Mouse (Mus musculus) erythroblast, adult 5-6 weeks (primary cell): ENCODE results near the gene Phospho1. TPM values are rescaled to one million over a fixed set of nuclear protein-coding genes. Genes with fewer than 3 reads are reported as not detected.
A peak's percentile ranks its signal among the peaks of the same experiment; 100 is the strongest.
"Not testable (repeated sequence)": the region's sequence is repeated elsewhere in the genome, so short reads cannot be mapped to it uniquely, and the experiment has no call there.

Source experiments
- ATAC-seq: replicated peaks from 2 replicates; pipeline ENCODE4 v1.8.0; 2016; ENCODE audit warnings: moderate number of reproducible peaks, mild to moderate bottlenecking, moderate TSS enrichment, inconsistent platforms; ENCODE audit not compliant: poor library complexity, low FRiP score, severe bottlenecking
- total RNA-seq, 2 experiments: library from RNA; stranded (forward) in 1 of 2; stranded (reverse) in 1 of 2; fragments of 150-400 nt in 1 of 2; fragments of 200-764, 138-1000 nt in 1 of 2; gene quantifications; 2 replicates each; pipeline versions ENCODE4 v1.2.3 to v1.2.4; 2015 to 2017; ENCODE audit warnings: low replicate concordance in 2 of 2

Gene Phospho1
- total RNA-seq, 2 experiments from 2014 or later = 57.9 to 86.1 TPM

DNA sequence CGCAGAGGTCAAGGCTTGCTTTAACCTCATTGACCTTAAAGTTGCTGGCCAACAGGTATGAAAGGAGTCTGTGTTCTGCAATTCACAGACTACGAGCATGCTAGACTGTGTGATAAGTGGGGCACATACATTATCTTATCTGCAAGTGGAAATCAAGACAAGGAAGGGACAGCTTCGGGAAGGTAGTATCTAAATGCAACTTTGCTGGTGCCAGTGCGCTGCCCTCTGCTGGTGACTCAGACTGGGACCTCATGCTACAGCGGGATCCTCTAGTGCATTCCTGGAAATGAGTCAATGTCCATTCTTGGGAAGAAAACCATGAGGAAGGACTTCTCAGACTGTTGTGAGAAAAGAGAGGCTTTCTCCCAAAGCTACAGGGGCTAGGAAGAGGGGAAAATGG is 29.4 kb downstream of the Phospho1 start:
- ATAC-seq = no peak

DNA sequence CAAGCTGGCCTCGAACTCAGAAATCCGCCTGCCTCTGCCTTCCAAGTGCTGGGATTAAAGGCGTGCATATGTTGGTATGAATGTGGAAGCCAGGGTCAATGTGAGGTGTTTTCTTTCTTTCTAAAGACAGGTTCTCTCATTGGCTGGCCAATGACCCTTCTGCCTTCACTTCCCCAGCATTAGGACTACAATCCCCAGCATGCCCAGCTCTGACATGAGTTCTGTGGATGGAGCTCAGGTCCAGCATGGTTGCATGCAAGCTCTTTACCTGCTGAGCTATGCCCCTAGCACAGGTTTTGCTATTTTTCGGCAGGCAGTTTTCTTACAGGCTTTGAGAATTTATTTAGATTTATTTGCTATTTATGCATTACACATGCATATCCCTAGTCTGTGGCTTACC is 33.0 kb downstream of the Phospho1 start:
- no peak for ATAC-seq

DNA sequence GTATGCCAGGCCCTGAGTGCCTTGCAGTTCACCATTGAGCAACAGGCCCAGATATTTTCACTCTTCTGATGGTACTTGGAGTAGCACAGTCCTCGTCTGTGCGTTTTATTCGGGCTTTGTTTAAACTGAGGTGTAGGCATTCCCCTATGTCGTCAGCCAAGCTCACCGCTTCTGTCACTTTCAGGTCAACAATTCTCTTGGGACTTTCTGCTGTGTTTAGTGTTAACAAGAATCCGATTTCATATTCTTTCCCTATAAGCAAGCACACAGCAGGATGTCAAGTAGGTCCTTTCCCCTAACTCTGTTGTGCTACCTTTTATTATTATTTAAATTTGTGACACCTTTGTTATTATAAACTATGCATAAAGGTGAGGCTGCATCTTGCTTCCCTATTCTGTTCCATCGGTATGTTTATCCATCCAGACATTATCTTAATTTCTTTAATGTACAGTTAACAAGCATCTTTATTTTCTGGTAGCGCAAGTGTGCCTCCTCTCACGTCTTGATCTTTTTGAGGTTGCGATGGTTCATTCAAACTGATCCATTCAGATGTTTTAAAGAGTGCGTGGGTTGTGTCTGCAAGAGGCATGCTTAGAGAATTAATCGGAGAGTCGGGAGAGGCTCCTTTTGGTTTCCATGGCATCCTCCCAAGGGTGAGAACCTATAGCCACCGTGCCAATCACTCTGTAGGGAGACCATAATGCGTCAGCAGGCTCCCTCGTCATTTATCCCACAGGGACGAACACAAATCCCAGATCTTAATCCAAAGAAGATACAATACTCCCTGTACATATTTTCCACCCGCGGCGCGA is 33.6 kb downstream of the Phospho1 start:
- ATAC-seq = peak; percentile 22

DNA sequence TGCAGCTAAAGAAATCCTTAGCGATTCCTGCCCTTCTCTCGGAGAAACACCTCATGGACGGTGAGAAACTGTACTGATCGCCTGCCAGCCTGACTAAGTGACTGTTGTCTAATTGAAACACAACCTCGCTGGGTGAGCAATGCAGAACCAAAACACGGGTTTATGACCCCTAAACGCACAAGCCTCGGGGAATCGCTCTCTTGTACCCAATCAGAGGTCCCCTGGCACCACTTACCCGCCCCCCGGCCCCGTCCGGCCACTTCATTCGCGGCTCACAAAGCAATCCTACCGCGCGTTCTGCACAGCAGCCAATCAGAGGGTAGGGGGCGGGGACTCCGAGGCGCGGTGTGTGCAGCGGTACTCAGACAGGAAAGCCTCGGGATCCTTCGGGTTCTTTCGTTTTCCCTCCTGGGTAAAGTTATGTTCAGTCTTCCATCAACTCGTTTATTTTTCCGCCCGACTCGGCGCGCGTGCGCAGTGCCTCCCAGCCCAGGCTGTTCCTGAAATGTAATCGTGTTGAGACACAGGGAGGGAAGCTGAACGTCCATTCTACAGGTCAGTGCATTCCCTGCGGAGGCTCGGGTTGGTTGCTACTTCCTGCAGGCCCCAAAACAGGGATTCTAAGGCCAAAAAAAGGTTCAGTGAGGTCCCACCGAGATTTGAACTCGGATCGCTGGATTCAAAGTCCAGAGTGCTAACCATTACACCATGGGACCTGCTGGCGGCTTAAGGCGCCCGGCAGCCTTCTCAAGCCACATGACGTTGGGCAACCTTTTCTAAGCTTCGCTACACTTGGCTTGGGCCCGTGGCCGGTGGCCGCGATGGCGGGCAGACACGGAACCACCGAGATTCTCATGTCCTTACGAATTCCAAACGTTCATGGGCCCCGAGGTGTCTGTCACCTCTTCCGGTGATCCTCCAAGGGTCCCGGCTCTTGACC is 34.5 kb downstream of the Phospho1 start:
- peak; percentile 89 for ATAC-seq

DNA sequence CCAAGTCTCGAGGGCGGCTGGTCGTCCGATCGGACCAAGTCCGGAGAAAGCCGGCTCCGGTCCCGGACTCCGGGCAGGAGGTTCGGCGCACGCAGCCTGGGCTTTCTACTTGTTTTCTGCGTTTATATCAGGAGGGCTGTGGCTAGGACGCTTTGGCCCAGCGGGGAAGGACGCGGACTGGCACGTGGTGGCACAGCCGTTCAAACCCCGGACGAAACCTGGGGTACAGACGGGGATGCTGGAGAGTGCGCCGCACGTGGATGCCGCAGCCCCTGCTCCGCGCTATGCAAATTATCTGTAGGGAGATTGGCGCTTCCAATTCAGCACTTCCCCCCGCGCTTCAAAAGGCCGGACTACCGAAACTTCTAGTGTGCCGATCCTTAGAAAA is 35.2 kb downstream of the Phospho1 start:
- ATAC-seq = peak; percentile 50

DNA sequence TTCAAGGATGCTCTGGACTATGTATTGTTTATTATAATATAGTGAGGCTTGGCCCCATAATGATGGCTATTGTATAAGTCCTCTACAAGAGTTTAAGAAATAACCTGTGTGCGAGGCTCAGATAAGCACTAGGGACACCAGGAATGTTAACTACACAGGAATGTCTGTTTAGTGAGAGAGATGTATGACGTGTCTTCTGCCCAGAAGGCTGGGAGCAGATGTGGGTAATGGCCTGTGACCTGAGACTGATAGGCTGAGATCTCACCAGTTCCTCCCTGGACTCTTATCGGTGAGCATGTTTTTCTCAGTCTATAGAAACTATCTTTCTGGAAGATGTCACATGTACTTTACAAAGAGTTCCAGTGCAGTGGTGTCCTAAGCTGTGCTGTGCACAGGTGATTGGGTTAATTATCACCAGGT is 35.8 kb downstream of the Phospho1 start:
- peak; percentile 46 for ATAC-seq

DNA sequence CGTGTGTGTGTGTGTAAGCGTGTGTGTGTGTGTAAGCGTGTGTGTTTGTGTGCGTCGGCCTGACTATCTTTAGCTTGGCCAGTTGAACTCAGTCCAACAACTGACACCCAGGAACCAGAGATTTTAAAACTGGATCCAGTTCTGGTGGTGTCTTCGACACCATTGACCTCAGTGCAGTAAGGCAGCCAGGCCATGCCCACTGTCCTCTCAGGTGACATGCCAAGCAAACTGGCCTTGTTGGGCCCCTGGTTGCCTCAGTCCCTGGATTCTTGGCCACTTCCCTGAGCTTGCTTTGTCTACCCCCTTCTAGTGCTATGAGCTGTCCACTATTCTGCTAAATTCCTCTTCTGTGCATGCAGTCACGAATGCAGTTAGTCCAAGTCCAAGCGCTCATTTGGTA is 37.1 kb downstream of the Phospho1 start:
- ATAC-seq = no peak

DNA sequence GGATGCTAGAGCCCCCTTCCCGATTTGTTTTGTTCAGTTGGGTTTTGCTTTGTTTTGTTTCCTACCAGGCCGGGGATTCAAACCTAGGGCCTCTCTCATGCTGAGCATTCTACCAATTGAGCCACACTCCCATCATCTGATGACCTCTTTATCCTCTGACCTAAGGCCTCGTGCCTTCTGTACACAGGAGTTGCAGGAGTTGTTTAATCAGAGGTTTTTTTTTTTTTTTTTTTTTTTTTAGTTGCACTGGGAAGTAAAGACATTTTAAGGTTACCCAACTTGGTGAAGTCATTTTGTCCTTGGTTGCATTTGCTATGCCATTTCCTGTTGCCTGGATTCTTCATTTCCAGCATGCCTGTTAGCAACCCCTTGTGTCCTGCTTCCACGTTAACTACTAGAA is 45.1 kb downstream of the Phospho1 start:
- no peak for ATAC-seq

DNA sequence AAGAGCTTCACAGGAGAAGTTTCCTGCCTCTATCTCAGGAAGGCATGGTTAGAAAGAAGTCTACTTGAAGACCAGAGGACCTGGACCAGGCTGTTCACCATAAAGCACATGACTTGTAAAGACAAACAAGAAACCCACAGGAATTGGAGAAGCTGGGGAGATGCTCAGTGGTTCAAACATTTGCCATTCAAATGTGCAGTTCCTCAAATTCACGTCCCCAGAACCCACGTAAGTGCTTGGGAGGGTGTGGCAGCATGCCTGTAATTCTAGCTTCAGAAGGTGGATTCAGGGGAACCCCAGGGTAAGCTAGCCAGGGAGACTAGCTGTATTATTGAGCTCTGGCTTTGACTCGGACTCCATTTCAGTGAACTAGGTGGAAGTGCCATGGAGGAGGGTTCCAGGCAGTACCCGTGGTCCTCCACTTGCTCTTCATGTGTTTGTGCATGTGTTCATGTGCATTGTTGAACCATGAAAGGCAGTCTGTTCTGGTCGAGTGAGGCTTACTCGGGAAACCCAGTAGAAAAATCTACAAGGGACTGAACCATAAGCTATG is 45.7 kb downstream of the Phospho1 start:
- ATAC-seq = no peak

DNA sequence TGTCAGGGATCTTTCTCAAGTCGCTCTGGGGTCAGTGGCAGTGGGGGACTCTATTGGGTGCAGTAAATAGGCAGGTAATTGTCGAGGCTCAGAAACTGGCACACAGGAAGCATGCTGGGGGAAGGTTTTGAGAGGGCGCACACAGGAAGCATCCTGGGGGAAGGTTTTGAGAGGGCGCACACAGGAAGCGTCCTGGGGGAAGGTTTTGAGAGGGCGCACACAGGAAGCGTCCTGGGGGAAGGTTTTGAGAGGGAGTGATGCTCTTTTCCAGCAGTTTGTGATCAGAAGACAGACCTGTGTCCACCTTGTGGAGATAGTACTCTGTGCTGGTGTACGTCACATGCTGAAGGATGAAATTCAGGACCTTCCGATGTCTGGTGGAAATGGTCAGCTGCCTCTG is 51.5 kb downstream of the Phospho1 start:
- peak; percentile 9; the same call in 1 of the 2 replicates for ATAC-seq

DNA sequence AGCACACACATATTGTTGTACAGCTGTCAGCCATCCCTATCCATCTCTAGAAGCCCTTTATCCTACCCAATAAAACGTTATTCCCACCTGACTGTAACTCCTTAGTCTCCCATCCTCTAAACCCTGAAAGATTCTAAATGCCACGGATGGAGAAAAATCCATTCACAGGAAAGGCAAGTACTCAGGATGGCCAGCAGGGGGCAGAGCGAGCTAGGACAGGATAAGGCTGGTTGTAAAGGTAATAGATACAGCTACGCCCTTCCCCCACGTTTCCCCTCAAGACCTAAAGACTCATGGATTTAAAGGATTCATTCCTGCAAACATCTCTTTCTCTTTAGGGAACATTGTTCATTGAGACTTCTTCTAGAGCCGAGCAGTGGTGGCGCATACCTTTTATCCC is 52.0 kb downstream of the Phospho1 start:
- ATAC-seq = peak; percentile 73

DNA sequence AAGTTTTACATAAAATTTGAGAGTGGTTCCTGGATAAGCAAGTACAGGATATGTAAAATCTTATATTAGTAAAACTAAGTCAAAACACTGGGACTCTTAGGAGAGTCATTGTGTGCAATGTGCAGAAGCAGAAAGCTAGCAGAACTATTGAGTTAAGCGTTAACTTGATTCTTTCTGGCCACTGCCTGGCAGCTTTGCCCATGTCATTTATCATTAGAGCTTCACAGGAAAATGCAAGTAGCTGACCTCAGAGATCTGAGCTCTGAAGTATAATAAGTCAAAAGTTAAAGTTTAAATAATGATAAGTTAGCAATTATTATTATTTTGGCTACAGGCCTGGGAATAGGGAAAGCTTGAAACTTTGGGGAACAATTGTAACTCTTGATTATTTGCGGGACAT is 55.6 kb downstream of the Phospho1 start:
- ATAC-seq = not testable (repeated sequence)

Other genes starting within 250 kb of the Phospho1 start
- not detected in 2 replicates for gene Ngfr, start 236.8 kb upstream of the Phospho1 start, total RNA-seq (2015; ENCODE audit: low replicate concordance)
- gene Ngfr, start 236.8 kb upstream of the Phospho1 start, total RNA-seq (2017; ENCODE audit: low replicate concordance) = not detected in 2 replicates
- 21.9 and 30.6 TPM in 2 replicates for gene Phb, start 157.5 kb upstream of the Phospho1 start, total RNA-seq (2015; ENCODE audit: low replicate concordance)
- gene Phb, start 157.5 kb upstream of the Phospho1 start, total RNA-seq (2017; ENCODE audit: low replicate concordance) = 14.2 and 20.3 TPM in 2 replicates
- 15.7 and 16.7 TPM in 2 replicates for gene Zfp652, start 111.8 kb upstream of the Phospho1 start, total RNA-seq (2015; ENCODE audit: low replicate concordance)
- 8.8 and 9.6 TPM in 2 replicates for gene Zfp652, start 111.8 kb upstream of the Phospho1 start, total RNA-seq (2017; ENCODE audit: low replicate concordance)
- gene B130006D01Rik, start 100.9 kb upstream of the Phospho1 start, total RNA-seq (2015; ENCODE audit: low replicate concordance) = 0.63 and 2.1 TPM in 2 replicates
- gene B130006D01Rik, start 100.9 kb upstream of the Phospho1 start, total RNA-seq (2017; ENCODE audit: low replicate concordance) = 0.43 TPM in 1 of 2 replicates, not detected in the other
- gene Gngt2, start 12.7 kb downstream of the Phospho1 start, total RNA-seq (2015; ENCODE audit: low replicate concordance) = 9.8 and 15.0 TPM in 2 replicates
- gene Gngt2, start 12.7 kb downstream of the Phospho1 start, total RNA-seq (2017; ENCODE audit: low replicate concordance) = 9.4 and 13.0 TPM in 2 replicates
- 4.8 and 6.7 TPM in 2 replicates for gene Abi3, start 18.0 kb downstream of the Phospho1 start, total RNA-seq (2015; ENCODE audit: low replicate concordance)
- gene Abi3, start 18.0 kb downstream of the Phospho1 start, total RNA-seq (2017; ENCODE audit: low replicate concordance) = 3.5 and 5.5 TPM in 2 replicates
- not detected in 2 replicates for gene B4galnt2, start 90.4 kb downstream of the Phospho1 start, total RNA-seq (2015; ENCODE audit: low replicate concordance)
- not detected in 2 replicates for gene B4galnt2, start 90.4 kb downstream of the Phospho1 start, total RNA-seq (2017; ENCODE audit: low replicate concordance)
- gene Igf2bp1, start 181.4 kb downstream of the Phospho1 start, total RNA-seq (2015; ENCODE audit: low replicate concordance) = not detected in 2 replicates
- not detected in 2 replicates for gene Igf2bp1, start 181.4 kb downstream of the Phospho1 start, total RNA-seq (2017; ENCODE audit: low replicate concordance)
- not detected in 2 replicates for gene Gip, start 200.0 kb downstream of the Phospho1 start, total RNA-seq (2015; ENCODE audit: low replicate concordance)
- gene Gip, start 200.0 kb downstream of the Phospho1 start, total RNA-seq (2017; ENCODE audit: low replicate concordance) = not detected in 2 replicates
- gene Snf8, start 210.4 kb downstream of the Phospho1 start, total RNA-seq (2015; ENCODE audit: low replicate concordance) = 25.7 and 27.9 TPM in 2 replicates
- gene Snf8, start 210.4 kb downstream of the Phospho1 start, total RNA-seq (2017; ENCODE audit: low replicate concordance) = 11.3 and 37.1 TPM in 2 replicates
- gene Ube2z, start 240.9 kb downstream of the Phospho1 start, total RNA-seq (2015; ENCODE audit: low replicate concordance) = 7.1 TPM in 2 replicates
- 9.2 and 10.3 TPM in 2 replicates for gene Ube2z, start 240.9 kb downstream of the Phospho1 start, total RNA-seq (2017; ENCODE audit: low replicate concordance)